Mouse (Mus musculus): Measurements from ENCODE around the gene Ptgs1. TPM values are rescaled to one million over a fixed set of nuclear protein-coding genes. Genes with fewer than 3 reads are reported as not detected.

The Ptgs1 gene
- polyA plus RNA-seq, 1 experiment from 2014 or later: 76.1 TPM

DNA sequence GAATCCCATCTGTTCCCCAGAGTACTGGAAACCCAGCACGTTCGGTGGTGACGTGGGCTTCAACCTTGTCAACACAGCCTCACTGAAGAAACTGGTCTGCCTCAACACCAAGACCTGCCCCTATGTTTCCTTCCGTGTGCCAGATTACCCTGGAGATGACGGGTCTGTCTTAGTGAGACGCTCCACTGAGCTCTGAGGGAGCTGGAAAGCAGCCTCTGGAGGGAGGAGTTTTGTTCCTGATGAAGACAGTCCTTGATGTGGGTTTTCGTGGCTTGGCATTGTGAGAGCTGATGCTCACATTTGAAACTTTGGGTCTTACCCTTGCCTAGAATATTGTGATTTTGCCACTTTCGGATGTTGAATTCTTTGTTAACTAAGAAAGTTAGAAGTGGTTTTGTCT, 20.9 kb downstream of the Ptgs1 start:
- Histone ChIP-seq H3K4me2 (ENCODE audit: low read depth, low read length) (no peak overlapping the region), H3K9ac (ENCODE audit: low read length) (no peak overlapping the region), H3K4me1 (replicated peaks; ENCODE audit: control insufficient read depth, insufficient read depth, low read length) (no peaks in the 10 kb centered on the region), H3K9me3 (ENCODE audit: control insufficient read depth, low read length) (no peaks in the 10 kb centered on the region), H3K27ac (ENCODE audit: low read length) (no peak overlapping the region), H3K4me3 (ENCODE audit: low read length) (no peak overlapping the region), H3K27me3 (ENCODE audit: control insufficient read depth, insufficient read depth, low read depth, low read length) (no peaks in the 10 kb centered on the region), H3K36me3 (ENCODE audit: control insufficient read depth, insufficient read depth, low read length) (peaks cover 8% of the 10 kb centered on the region; the same call in 1 of the 2 replicates)
- no peak for ATAC-seq (ENCODE audit: low read depth)
- WGBS: 75% methylated on average over 8 of the region's 8 CpGs

DNA sequence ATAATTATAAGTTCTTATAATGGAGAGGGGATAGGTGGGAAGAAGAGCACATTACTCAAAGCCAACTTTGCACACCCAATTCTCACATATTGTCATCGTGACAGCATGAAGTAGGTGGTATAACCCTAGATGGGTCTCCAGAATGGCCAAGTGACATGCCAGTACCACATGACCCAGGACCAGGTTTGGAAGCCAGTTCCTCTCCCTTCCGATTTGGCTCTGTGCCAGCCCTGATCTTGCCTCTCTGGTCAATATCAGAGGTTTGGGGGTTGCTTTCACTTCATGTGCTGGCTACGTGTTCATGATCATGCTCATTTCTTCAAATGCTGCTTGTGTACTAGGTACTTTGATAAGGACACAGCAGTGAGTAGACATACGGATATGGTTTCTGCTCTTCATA, 22.3 kb downstream of the Ptgs1 start:
- H3K4me3 ChIP-seq (ENCODE audit: low read length): no peak overlapping the region

GRCm38 (mm10) chr2:36254445-36254844, 24.2 kb downstream of the Ptgs1 start:
- WGBS: 76% methylated on average over 2 of the region's 2 CpGs
- no peak for ATAC-seq (ENCODE audit: low read depth)
- H3K4me3 ChIP-seq (ENCODE audit: low read length): no peak overlapping the region
- H3K9me3 ChIP-seq (ENCODE audit: control insufficient read depth, low read length): no peaks in the 10 kb centered on the region
- H3K4me2 ChIP-seq (ENCODE audit: low read depth, low read length): no peak overlapping the region
- H3K36me3 ChIP-seq (ENCODE audit: control insufficient read depth, insufficient read depth, low read length): peaks cover 4% of the 10 kb centered on the region; the same call in 1 of the 2 replicates
- H3K27me3 ChIP-seq (ENCODE audit: control insufficient read depth, insufficient read depth, low read depth, low read length): no peaks in the 10 kb centered on the region
- no peak overlapping the region for H3K27ac ChIP-seq (ENCODE audit: low read length)
- no peak overlapping the region for H3K9ac ChIP-seq (ENCODE audit: low read length)
- no peaks in the 10 kb centered on the region for H3K4me1 ChIP-seq (replicated peaks; ENCODE audit: control insufficient read depth, insufficient read depth, low read length)

More for the DNA sequence above, 22.3 kb downstream of the Ptgs1 start:
- H3K4me1 ChIP-seq (replicated peaks; ENCODE audit: control insufficient read depth, insufficient read depth, low read length): no peaks in the 10 kb centered on the region
- H3K36me3 ChIP-seq (ENCODE audit: control insufficient read depth, insufficient read depth, low read length): peaks cover 8% of the 10 kb centered on the region; the same call in 1 of the 2 replicates
- H3K9ac ChIP-seq (ENCODE audit: low read length): no peak overlapping the region
- H3K4me2 ChIP-seq (ENCODE audit: low read depth, low read length): no peak overlapping the region
- 80% methylated on average over 4 of the region's 4 CpGs for WGBS
- ATAC-seq (ENCODE audit: low read depth): no peak
- H3K9me3 ChIP-seq (ENCODE audit: control insufficient read depth, low read length): no peaks in the 10 kb centered on the region
- H3K27me3 ChIP-seq (ENCODE audit: control insufficient read depth, insufficient read depth, low read depth, low read length): no peaks in the 10 kb centered on the region
- no peak overlapping the region for H3K27ac ChIP-seq (ENCODE audit: low read length)

GRCm38 (mm10) chr2:36256931-36257330, 26.7 kb downstream of the Ptgs1 start:
- Histone ChIP-seq H3K27me3 (ENCODE audit: control insufficient read depth, insufficient read depth, low read depth, low read length) (no peaks in the 10 kb centered on the region), H3K4me3 (ENCODE audit: low read length) (no peak overlapping the region), H3K4me2 (ENCODE audit: low read depth, low read length) (no peak overlapping the region), H3K9ac (ENCODE audit: low read length) (no peak overlapping the region), H3K4me1 (replicated peaks; ENCODE audit: control insufficient read depth, insufficient read depth, low read length) (no peaks in the 10 kb centered on the region), H3K36me3 (ENCODE audit: control insufficient read depth, insufficient read depth, low read length) (peaks cover 4% of the 10 kb centered on the region; the same call in 1 of the 2 replicates), H3K9me3 (ENCODE audit: control insufficient read depth, low read length) (no peaks in the 10 kb centered on the region), H3K27ac (ENCODE audit: low read length) (no peak overlapping the region)
- ATAC-seq (ENCODE audit: low read depth): no peak

DNA sequence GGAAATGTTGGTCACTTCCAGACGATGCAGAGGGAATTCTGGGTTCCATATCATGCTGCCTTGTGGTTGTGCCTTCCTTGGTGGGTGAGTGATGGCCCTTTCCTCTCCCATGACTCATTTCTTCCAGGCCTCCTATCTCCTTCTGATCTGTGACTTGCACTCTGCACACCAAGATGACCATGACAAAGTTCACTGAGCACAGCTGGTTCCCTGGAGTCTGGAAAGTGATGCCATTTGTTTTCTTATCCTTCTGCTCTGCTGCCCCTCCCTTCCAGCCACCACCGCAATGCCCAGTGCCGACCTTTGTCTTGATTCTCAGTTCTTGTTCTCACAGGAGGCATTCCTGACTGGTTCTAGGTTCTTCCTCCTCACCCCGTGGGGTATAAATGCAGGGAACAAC, 29.2 kb downstream of the Ptgs1 start:
- no peak overlapping the region for H3K4me3 ChIP-seq (ENCODE audit: low read length)
- no peak for ATAC-seq (ENCODE audit: low read depth)
- no peaks in the 10 kb centered on the region for H3K36me3 ChIP-seq (ENCODE audit: control insufficient read depth, insufficient read depth, low read length)
- H3K9me3 ChIP-seq (ENCODE audit: control insufficient read depth, low read length): no peaks in the 10 kb centered on the region
- no peak overlapping the region for H3K4me2 ChIP-seq (ENCODE audit: low read depth, low read length)
- no peaks in the 10 kb centered on the region for H3K4me1 ChIP-seq (replicated peaks; ENCODE audit: control insufficient read depth, insufficient read depth, low read length)
- WGBS: 66% methylated on average over 4 of the region's 4 CpGs
- no peak overlapping the region for H3K9ac ChIP-seq (ENCODE audit: low read length)
- no peak overlapping the region for H3K27ac ChIP-seq (ENCODE audit: low read length)
- H3K27me3 ChIP-seq (ENCODE audit: control insufficient read depth, insufficient read depth, low read depth, low read length): no peaks in the 10 kb centered on the region

- Histone ChIP-seq H3K27ac (ENCODE audit: low read length) (no peak overlapping the region), H3K9ac (ENCODE audit: low read length) (no peak overlapping the region), H3K36me3 (ENCODE audit: control insufficient read depth, insufficient read depth, low read length) (no peaks in the 10 kb centered on the region), H3K9me3 (ENCODE audit: control insufficient read depth, low read length) (no peaks in the 10 kb centered on the region), H3K4me3 (ENCODE audit: low read length) (no peak overlapping the region), H3K4me1 (replicated peaks; ENCODE audit: control insufficient read depth, insufficient read depth, low read length) (no peaks in the 10 kb centered on the region), H3K27me3 (ENCODE audit: control insufficient read depth, insufficient read depth, low read depth, low read length) (no peaks in the 10 kb centered on the region), H3K4me2 (ENCODE audit: low read depth, low read length) (no peak overlapping the region)
- ATAC-seq (ENCODE audit: low read depth): no peak
- 62% methylated on average over 6 of the region's 6 CpGs for WGBS
Measured at GRCm38 (mm10) chr2:36259798-36260540, 29.7 kb downstream of the Ptgs1 start.

GRCm38 (mm10) chr2:36262025-36262424, 31.8 kb downstream of the Ptgs1 start:
- Histone ChIP-seq H3K27me3 (ENCODE audit: control insufficient read depth, insufficient read depth, low read depth, low read length) (no peaks in the 10 kb centered on the region), H3K9ac (ENCODE audit: low read length) (no peak overlapping the region), H3K4me1 (replicated peaks; ENCODE audit: control insufficient read depth, insufficient read depth, low read length) (no peaks in the 10 kb centered on the region), H3K36me3 (ENCODE audit: control insufficient read depth, insufficient read depth, low read length) (no peaks in the 10 kb centered on the region), H3K4me2 (ENCODE audit: low read depth, low read length) (no peak overlapping the region), H3K9me3 (ENCODE audit: control insufficient read depth, low read length) (no peaks in the 10 kb centered on the region), H3K4me3 (ENCODE audit: low read length) (no peak overlapping the region), H3K27ac (ENCODE audit: low read length) (peak overlapping the region; percentile 58)
- peak; percentile 89 for ATAC-seq (ENCODE audit: low read depth)
- 31% methylated on average over 4 of the region's 4 CpGs for WGBS

DNA sequence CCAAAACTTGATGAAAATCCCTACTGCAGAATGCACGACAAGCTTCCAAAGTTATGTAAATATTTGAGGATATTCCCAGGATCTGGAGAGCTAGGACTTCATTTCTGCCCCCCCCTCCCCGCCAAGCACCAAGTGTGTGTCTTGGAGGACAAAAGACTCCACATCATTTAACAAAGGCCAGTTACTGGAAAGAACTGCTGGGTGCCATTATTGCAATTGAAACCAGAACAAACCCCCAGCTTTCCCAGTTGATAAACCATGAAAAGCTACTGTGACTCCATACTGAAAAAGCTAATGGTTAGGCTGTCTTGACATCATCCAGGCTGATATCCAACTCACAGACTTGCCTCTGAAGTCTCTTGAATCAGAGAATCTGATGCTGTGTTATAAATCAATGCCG, 39.2 kb downstream of the Ptgs1 start:
- 41% methylated on average over 3 of the region's 3 CpGs for WGBS
- ATAC-seq (ENCODE audit: low read depth): peak; percentile 62; the same call in 1 of the 2 replicates

GRCm38 (mm10) chr2:36270186-36270585, 40.0 kb downstream of the Ptgs1 start:
- WGBS: 51% methylated on average over 2 of the region's 2 CpGs
- Histone ChIP-seq H3K4me3 (ENCODE audit: low read length) (no peak overlapping the region), H3K4me1 (replicated peaks; ENCODE audit: control insufficient read depth, insufficient read depth, low read length) (no peaks in the 10 kb centered on the region), H3K27me3 (ENCODE audit: control insufficient read depth, insufficient read depth, low read depth, low read length) (no peaks in the 10 kb centered on the region), H3K9ac (ENCODE audit: low read length) (no peak overlapping the region), H3K9me3 (ENCODE audit: control insufficient read depth, low read length) (no peaks in the 10 kb centered on the region), H3K27ac (ENCODE audit: low read length) (no peak overlapping the region), H3K36me3 (ENCODE audit: control insufficient read depth, insufficient read depth, low read length) (no peaks in the 10 kb centered on the region), H3K4me2 (ENCODE audit: low read depth, low read length) (no peak overlapping the region)
- no peak for ATAC-seq (ENCODE audit: low read depth)

More for the DNA sequence above, 39.2 kb downstream of the Ptgs1 start:
- Histone ChIP-seq H3K36me3 (ENCODE audit: control insufficient read depth, insufficient read depth, low read length) (no peaks in the 10 kb centered on the region), H3K4me1 (replicated peaks; ENCODE audit: control insufficient read depth, insufficient read depth, low read length) (no peaks in the 10 kb centered on the region), H3K27ac (ENCODE audit: low read length) (no peak overlapping the region), H3K4me3 (ENCODE audit: low read length) (no peak overlapping the region), H3K9ac (ENCODE audit: low read length) (no peak overlapping the region), H3K27me3 (ENCODE audit: control insufficient read depth, insufficient read depth, low read depth, low read length) (no peaks in the 10 kb centered on the region), H3K4me2 (ENCODE audit: low read depth, low read length) (no peak overlapping the region), H3K9me3 (ENCODE audit: control insufficient read depth, low read length) (no peaks in the 10 kb centered on the region)
